In the genomic region with DNA sequence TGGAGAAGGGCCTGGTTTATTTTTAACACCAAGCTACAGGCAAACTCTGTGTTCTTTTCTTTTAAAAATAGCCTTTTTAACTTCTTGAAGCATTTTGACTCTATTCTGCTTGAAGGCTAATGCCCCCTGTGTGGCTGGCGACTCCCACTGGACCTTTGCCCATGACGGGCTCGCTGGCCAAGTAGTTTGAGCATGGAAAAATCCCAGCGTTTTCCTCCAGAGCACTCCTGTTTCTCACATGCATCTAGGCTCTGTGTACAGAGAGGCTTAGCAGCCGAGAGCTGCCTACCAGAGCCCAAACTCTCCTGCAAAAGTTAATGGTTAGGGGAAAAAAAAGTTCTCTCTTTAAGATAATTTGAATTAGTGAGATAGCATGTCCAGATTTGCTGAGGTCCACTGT, we compare ENCODE assay signal across 11 mouse cellular contexts. TPM values are rescaled to one million over a fixed set of nuclear protein-coding genes. Genes with fewer than 3 reads are reported as not detected.
DNase-seq lines count a peak whose midpoint lies in the region; ATAC-seq and TF ChIP-seq lines count a peak whose summit lies in the region.
"Had no signal": no experiment of that assay in that cellular context is flagged by ENCODE, and none has a peak within 500 bp of the region (broad histone marks: within the 10 kb centered on the region; RNA-seq: fewer than 3 reads in every experiment).

No protein-coding gene starts in this region.

- intact Hi-C loops in heart, postnatal 14 days (cut with DNase I): no loop called here

- no peak overlapping the region for H3K9ac ChIP-seq in embryonic facial prominence, embryonic 12.5 days
- H3K9ac ChIP-seq: liver, embryonic 13.5 days had no signal

- WGBS in embryonic facial prominence, embryonic 12.5 days: 53% methylated on average over 5 of the region's 5 CpGs

- DNase-seq in 3134 (ENCODE audit: extremely low read depth, insufficient read length, low spot score) (peak; percentile 42), Patski (ENCODE audit: low read depth, low spot score) (peak; percentile 64), MN1 (ENCODE audit: low spot score) (no peak)
- peak; percentile 56 to 63 for DNase-seq in heart, postnatal 14 days
- DNase-seq in layer of hippocampus, postnatal 36 days: peak; percentile 42 to 56
- DNase-seq in right cerebral cortex, postnatal 36 days (ENCODE audit: low spot score in 2 of 2): peak; percentile 28 to 40
- DNase-seq in embryo, embryonic 11 days: no peak
- DNase-seq: liver, embryonic 13.5 days had no signal

- no peak overlapping the region for H3K4me3 ChIP-seq in embryonic facial prominence, embryonic 12.5 days
- H3K4me3 ChIP-seq: liver, embryonic 13.5 days had no signal

- TF ChIP-seq CTCF in Patski (IDR thresholded peaks at IDR 0.05): no peak

- no peaks in the 10 kb centered on the region for H3K27me3 ChIP-seq in Patski
- H3K27me3 ChIP-seq in embryonic facial prominence, embryonic 12.5 days: no peaks in the 10 kb centered on the region
- H3K27me3 ChIP-seq: liver, embryonic 13.5 days had no signal

- POLR2A ChIA-PET in Patski (lab: Charles Lee): no interaction called here

- H3K27ac ChIP-seq in embryonic facial prominence, embryonic 12.5 days: peak overlapping the region; percentile 54; the same call in 1 of the 2 replicates
- H3K27ac ChIP-seq: liver, embryonic 13.5 days had no signal

- H3K4me1 ChIP-seq in embryonic facial prominence, embryonic 12.5 days: peaks cover 24% of the 10 kb centered on the region

- CTCF ChIA-PET in Patski (lab: Charles Lee): no interaction called here

- H3K4me2 ChIP-seq in embryonic facial prominence, embryonic 12.5 days (replicated peaks): no peak overlapping the region
- H3K4me2 ChIP-seq: liver, embryonic 13.5 days had no signal

- in situ Hi-C loops in Patski (cut with MboI; ENCODE audit: low pct_unique_long_range_greater_than_20kb): loop anchor here (10.0 kb wide), 1 partner anchor 161 kb away; the partner anchor contains the start of gene Nudt4

- no peaks in the 10 kb centered on the region for H3K36me3 ChIP-seq in embryonic facial prominence, embryonic 12.5 days
- H3K36me3 ChIP-seq: liver, embryonic 13.5 days had no signal

- no peak for ATAC-seq in Patski
- no peak for ATAC-seq in embryonic facial prominence, embryonic 12.5 days (ENCODE audit: insufficient number of reproducible peaks, insufficient read depth, low FRiP score, low TSS enrichment)

- no peaks in the 10 kb centered on the region for H3K9me3 ChIP-seq in embryonic facial prominence, embryonic 12.5 days
- H3K9me3 ChIP-seq: liver, embryonic 13.5 days had no signal

RNA-seq across cellular contexts. Expression of gene Anapc15-ps, which starts 52.7 kb away (rescaled TPM):
- polyA plus RNA-seq in Patski (2021): 9.5 TPM
- polyA plus RNA-seq in embryonic facial prominence, embryonic 12.5 days (2016; fragmentation: Nextera tagmentation; extraction: Ambion mirVana): not detected in 2 replicates
- total RNA-seq in heart, postnatal 14 days (2021): not detected
- not detected for total RNA-seq in layer of hippocampus, postnatal 36 days (2021)
- total RNA-seq: adrenal gland, adult 18-20 months had no signal
- polyA plus RNA-seq: liver, embryonic 13.5 days; spleen, adult 2 months had no signal

Comparison
In these comparisons a context has a peak if more than half of its experiments do, and no peak if none do; other contexts are left out.
1. DNase-seq: peak in 3134 (single experiment), Patski (single experiment), heart, postnatal 14 days (2 of 2), layer of hippocampus, postnatal 36 days (2 of 2) and right cerebral cortex, postnatal 36 days (2 of 2); none in MN1 (single experiment) and embryo, embryonic 11 days (single experiment).